Mouse (Mus musculus): ENCODE measurements around the gene Begain.

DNA sequence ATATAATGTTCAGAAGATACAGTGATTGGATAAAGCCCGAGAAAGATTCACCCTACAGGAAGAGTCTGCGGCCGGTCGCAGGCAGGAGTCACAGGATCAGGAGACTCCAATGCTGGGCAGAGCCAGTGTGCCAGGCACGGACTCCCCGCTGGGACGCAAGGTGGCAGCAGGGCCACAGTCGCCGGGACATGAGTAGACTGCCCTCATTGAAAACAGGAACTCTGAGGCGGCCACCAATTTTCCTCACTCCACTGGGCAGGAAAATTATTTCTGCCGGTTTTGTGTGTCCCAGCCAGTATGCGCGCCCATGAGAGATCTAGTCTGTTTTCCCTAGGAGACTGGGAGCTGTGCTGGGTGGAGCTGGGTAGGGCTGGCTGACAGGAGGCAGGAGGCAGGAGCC lies 3.2 kb upstream of the Begain start:
- TF ChIP-seq CTCF (IDR thresholded peaks at IDR 0.05; ENCODE audit: borderline replicate concordance, extremely low read depth, insufficient read depth, insufficient read length) (no peak), POLR2A (IDR thresholded peaks at IDR 0.05; ENCODE audit: borderline replicate concordance, extremely low read depth, insufficient read depth, insufficient read length, poor library complexity, severe bottlenecking) (no peak)
